Mouse (Mus musculus) right cerebral cortex, adult 18-20 months (tissue): Measurements from ENCODE around the gene Fnbp1.

ENCODE experiments used
- DNase-seq: peaks from one replicate; pipeline ENCODE4 v3.0.0; 2022; ENCODE audit warnings: mixed read lengths

Fnbp1 gene

DNA sequence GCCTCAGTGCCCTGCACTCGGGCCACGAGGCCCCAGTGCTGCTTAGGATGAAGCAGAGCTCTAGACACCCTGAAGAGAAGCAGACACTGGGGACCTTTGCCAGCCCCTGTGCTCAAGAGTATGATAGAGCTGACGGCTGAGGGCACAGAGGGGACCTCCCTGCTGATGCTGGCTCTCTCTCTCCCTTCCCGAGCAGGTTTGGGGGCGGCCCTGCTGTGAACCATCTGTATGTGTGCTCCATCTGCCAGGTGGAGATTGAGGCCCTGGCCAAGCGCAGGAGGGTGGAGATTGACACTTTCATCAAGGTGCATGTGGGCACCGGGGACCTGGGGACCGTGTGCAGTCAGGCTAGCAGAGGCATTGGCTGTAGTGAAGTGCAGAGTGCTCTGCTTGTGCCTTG, 123.3 kb downstream of the Fnbp1 start:
- no peak for DNase-seq

DNA sequence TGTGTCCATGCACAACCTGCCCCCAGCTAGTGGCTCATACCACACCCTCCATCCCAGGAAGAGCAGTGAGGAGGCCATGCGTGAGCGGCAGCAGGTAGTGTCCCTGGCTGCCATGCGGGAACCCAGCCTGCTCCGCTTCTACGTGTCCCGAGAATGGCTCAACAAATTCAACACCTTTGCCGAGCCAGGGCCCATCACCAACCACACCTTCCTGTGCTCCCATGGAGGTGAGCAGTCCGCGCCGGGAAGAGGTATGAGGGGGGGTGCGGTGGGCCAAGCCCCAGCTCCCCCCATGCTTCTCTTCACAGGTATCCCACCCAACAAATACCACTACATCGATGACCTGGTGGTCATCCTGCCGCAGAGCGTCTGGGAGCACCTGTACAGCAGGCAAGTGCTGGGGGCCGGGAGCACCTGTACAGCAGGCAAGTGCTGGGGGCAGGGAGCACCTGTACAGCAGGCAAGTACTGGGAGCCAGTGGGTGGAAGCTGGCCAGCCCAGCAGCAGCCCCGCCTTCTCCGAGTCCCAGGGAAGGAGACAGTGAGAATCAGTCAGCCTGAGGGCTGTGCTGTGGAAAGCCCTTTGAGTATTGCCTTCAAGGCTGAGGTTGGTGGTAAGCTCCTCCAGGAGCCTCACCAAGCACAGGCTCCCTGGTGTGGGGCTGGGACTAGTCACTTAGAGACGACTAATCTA, 124.0 kb downstream of the Fnbp1 start:
- no peak for DNase-seq

DNA sequence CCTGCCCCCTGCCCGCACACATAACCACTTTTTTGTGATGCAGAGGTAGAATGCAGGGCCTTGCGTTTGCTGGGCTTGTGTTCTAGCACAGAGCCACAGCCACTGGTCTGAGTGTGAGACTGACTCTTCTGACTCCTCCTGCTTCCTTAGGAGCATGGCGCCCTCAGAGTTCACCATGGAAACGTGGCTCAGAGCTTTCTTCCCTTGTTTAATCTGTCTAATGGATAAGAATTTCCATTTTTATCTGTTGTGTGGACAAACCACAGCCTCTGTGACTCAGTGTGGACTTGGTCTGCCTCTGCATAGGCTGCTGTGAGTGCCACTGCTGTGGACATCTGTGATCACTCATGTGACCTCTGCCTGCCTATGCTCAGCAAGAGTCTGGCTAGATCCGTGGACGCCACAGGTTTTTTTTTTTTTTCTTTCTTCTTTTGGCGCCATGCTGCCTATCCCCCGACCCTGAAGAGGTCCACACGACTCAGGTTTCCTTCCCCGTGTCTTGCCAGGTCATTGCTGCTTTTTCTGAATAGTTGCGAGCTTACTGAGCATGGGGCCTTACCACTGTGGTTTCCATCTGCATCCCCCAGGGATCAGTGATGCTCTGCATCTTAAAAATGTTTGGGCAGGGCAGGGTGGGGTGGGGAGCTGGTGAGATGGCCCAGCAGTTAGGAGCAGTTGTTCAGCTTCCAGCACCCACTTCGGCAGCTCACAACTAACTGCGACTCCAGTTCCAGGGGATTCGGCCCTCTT, 128.3 kb downstream of the Fnbp1 start:
- no peak for DNase-seq

DNA sequence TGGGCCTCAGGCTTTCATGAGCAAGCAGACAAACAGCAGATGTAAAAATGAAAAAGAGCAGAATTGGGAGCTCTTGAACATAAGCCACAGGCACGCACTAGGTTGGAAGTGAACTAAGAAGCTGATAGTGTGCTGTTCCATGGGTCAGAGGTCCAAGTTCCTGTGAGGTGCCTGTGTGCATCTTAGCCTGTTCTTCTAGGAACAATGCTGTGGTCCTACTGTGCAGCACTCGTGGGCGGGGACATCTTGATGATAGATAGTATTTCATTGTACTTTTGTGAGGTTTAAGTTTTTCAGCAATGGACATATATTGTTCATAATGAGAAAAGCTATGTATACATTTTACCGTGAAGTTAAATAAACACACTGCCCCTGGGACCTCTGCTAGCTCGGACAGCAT, 134.6 kb downstream of the Fnbp1 start:
- no peak for DNase-seq

DNA sequence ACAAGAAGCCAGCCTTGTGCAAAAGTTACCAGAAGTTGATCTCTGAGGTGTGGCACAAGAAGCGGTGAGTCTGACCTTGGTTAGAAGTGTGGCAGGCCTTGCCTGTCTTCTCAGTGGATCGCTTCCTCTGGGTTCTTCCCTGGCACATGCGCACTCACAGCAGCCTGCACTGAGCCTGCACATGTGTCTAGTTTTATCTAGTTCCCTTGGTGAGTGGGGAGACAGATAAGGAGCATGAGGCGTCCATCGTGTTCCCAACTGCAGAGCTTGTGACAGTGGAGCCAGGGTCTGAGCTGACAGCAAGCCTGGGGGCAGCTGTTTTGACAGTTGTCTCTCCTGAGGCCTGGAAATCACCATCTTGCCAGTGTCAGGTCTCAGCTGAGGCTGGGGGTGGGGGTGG, 135.4 kb downstream of the Fnbp1 start:
- no peak for DNase-seq

DNA sequence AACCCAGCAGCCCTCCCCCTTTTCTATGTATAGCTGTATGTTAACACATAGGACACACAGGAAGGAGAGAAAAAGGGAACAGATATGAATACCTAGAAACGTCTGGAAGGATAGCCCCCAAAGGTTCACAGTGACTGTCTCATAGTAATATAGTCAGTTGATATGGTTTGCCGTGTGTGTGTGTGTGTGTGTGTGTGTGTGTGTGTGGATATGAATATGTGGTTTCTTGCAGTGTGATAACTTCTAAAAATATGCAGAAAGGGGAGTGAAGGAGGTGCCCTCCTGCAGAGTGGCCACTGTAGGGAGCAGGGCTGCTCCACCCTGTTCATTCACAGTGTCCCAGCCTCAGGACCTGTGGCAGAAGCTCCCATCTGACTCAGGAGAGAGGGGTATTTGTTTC, 136.4 kb downstream of the Fnbp1 start:
- no peak for DNase-seq

DNA sequence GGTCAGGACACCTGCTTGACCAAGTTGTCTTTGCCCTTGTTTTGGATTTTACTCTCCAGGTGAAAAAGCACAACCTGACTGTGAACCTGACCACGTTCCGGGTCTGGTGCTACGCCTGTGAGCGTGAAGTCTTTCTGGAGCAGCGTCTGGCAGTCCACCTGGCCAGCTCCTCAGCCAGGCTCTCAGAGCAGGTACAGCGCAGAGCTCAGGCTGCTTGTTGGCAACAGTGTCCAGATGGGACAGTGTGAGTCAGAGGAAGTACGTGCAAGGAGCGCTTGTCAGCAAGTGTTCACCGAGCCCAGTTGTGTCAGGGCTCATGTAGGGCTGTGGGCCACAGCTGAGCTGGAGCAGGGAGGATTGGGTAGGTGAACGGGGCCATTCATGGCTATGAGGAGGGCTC, 139.0 kb downstream of the Fnbp1 start:
- no peak for DNase-seq

DNA sequence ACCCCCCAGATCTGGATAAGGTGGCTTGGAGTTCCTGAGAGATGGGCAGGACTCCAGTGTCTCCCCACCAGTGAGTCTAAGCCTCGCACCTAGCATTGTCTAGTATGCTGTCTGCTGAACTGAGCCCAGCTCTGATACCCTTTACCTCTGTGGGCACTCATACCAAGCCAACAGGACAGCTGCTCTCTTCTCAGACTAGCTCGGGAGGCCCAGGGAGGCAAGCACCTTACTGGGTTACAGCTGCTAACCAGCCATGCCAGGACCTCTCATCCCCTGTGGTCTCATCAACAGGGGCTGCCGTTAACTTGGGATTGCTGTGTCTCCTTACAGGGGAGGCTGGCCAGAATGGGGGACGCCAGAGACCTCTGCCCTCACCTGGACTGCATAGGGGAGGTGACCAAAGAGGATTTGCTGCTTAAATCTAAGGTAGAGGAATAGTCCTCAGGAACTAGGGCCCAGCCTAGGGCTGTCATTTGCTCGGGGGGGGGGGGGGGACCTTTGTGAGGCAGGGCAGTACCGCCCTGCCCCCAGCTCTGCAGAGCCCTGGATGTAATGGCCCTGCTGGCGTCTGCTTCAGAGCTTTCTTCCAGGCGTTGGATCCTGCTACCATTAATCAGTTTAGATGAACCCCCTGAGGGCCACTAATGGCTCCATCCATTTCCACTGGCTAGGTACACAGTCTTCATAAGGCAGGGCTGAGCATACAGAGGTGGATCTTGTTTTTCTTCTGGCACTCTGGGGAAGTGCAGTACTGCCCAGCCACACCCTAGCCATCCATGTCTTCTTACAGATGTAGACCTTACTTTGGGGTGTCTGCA, 143.2 kb downstream of the Fnbp1 start:
- DNase-seq: no peak

DNA sequence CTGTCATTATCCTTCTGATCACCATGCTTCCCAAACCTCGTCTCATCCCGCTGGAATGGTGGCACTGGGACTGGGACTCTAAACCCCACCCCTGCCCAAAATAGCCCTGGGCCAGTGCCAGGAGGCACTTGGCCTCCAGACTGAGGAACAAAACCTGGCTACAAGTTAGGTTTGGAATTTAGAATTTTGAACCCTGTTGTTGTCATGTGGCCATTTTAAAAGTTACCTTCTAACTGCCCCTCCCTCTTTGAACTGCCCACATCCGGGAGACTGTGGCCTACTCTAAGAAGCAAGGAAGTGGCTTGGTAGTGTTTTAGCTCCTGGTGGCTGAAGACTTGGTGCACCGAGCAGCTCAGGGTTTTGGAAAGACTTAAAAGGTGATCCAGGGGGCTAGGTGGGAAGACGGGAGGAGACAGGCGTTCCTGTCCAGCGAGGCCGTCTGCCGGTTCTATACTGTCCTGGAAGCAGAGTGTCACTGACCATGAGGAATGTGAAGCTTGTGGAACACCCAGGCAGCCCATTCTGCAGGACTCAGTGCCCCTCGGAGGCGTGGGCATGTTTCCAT, 146.3 kb downstream of the Fnbp1 start:
- no peak for DNase-seq

DNA sequence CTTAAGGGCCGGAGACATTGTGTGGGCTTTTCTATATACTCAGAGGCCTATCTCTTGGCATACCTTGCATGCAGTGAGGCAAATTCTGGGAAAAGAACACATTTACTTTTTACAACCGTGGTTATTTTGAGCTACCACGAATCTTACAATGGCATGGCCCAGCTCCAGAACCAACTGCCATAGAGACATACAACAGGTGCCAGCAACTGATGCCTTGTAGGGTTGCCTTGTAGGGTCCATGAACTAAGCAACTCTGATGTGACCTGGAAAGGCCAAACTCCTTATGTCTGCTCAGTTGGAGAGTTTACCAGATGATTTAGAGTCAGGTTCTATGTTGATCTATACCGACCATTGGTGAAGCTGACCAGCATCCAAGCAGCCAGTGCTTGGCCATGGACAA, 147.0 kb downstream of the Fnbp1 start:
- DNase-seq: no peak

DNA sequence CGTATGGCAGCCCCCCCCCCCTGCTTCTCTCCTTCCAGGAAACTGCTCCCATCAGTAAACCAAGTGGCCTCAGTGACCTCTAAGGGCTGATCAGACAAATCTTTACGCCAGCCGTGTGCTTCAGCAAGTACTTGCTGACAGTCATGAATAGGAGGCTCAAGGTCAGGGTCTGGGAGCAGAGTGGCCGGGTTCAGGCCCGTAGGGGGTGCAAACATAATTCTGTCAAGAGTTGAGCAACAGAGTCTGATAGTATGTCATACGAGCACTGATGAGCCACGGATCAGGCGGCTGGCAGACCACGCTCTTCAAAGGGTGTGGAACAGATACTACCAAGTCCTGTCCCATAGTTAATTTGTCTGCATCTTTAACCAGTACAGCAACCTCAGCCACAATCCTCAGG, 151.6 kb downstream of the Fnbp1 start:
- no peak for DNase-seq

DNA sequence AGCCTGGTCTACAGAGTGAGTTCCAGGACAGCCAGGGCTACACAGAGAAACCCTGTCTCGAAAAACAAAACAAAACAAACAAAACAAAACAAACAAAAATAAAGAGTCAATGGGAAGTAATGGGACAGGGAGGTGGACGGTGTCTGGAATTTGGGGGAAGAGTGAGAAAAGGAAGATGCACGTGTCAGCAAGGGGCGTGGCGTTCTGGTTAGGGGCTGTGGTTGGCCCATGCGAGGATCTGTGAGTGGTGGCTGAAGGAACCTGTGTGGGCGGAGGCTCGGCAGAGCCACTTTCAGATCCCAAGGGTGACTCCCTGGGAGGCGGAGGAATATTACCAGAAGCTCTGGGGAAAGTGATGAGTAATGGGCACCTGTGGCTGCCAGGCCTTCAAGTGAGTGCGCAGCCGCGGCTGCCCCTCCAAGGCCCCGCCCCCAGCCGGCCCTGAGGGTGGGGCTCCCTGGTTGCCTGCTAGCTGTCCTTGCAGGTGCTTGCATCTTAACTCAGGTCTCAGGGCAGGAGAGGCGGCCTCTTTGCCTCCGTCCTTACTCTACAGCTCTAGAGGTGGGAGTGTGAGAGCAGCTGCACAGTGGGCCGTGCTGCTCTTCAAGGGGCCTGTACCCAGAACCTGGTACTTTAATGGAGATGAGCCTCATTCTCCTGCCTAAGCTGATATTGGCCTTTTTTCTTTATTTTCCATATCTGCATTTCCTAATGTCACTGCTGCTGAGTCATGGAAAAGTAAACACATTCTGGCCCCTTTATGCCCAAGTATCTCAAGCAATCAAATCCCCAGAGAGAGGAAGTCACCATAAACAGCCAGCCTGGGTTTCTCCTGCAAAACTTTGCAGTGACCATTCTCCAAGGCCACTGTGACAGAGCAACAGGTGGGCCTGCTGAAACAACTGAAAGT, 156.4 kb downstream of the Fnbp1 start:
- DNase-seq: peak; percentile 58

DNA sequence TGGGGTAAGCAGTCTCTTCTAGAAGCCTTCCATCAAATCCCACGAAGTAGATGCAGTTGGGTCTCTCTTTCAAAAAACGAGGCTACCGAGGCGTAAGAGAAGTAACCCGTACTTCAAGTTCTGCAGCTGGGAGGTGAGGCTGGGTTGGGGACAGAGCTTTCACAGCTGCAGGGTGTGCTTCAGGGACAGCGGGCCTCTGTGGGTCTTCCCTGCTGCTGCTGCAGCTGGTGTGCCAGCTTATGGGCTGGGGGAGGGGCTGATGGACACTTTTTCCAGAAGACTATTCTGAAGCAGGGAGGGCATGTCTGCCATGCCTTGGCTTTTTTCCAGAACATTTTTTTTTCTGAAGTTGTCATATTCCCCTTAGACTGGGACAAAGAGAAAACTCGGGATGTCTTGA, 158.8 kb downstream of the Fnbp1 start:
- no peak for DNase-seq

DNA sequence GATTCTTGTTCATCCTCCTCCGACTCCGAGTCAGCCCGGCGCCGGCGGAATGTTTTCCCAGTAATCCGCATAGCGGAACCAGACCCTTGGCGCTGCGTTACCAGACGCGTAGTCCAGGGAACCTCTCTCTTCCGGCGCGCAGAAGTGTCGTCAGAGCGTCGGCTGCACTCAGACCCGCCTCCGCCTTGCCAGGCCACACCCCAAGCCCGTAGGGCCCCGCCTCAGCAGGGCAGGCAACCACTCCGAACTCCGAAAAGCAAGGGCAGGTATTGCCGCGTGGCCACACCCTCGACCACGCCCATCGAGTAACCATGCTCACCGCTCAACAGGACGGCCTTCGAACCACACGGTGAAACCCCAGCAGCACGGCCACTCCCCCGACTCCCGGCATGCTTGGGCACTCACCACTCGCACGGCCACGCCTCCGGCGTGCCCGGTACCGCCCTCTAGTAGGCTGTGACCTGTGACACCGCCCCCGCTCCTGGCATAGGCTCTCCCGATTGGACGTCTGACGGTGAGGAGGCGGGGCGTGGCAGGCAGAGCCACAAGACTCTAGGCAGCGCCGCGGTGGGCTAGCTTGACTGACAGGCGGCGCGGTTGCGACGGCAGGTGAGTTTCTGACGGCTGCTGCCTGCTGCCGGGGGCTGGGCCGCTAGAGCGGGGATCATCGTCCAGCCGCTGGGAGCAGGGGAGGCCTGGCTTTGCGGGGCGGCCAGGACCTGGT, 159.9 kb downstream of the Fnbp1 start, which contains the start of the genes BC005624 and Usp20:
BC005624 (minus strand) TSS at position 412 of the 724 bp plus-strand sequence.
Usp20 (plus strand) TSS at position 490 of the 724 bp plus-strand sequence.
- peak; percentile 100 for DNase-seq
